Mouse (Mus musculus): ENCODE measurements around the gene Bsdc1.
"Not testable (repeated sequence)": the region's sequence is repeated elsewhere in the genome, so short reads cannot be mapped to it uniquely, and the experiment has no call there.

Gene Bsdc1

GRCm38 (mm10) chr4:129513086-129513767 lies 51.8 kb downstream of the Bsdc1 start, which contains the start of gene Marcksl1:
Gene Marcksl1 (plus strand): TSS chr4:129513581.
- DNase-seq (ENCODE audit: low spot score in 2 of 2) = peak; percentile 82 to 84

DNA sequence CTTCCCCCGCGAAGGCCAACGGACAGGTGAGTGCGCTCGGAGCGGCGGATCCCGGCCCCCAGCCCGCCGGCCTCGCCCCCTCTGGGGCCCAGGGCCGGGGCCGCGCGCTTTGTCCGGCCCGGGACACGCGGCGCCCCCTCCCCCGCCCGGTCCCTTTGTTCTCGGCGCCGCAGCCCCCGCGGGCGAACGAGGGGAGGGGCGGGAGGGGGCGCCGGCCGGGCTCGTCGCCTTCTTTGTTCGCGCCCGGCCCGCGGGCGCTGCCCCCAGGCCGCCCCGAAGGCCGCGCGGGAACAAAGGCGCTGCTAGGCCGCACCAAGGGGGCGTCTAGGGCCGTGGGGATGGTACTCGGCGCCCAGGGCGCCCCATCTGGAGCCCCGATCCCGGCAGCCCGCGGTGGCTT lies 52.5 kb downstream of the Bsdc1 start:
- no peak for DNase-seq (ENCODE audit: low spot score in 2 of 2)

- no peak for DNase-seq (ENCODE audit: low spot score in 2 of 2)
Measured at GRCm38 (mm10) chr4:129514300-129514898, 53.0 kb downstream of the Bsdc1 start.

- no peak for DNase-seq (ENCODE audit: low spot score in 2 of 2)
Measured at GRCm38 (mm10) chr4:129516925-129517324, 55.5 kb downstream of the Bsdc1 start.

DNA sequence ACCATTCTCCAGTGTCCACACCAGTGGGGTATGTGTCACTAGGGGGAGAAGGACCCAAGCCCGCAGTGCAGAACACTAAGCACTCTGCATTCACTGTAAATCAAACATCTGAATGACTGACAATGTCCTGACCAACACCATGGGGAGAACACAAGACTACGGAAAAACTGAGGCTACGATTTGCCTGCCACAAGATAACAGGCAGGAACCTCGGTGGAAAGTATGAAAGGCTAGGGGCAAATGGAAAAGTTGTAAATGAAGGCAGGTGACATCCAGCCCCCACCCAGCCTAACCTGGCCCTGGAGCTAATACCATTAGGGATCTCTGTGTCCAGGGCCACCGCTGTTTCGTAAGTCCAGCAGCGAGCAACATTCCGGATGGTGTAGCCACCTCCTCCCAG lies 57.1 kb downstream of the Bsdc1 start:
- DNase-seq (ENCODE audit: low spot score in 2 of 2) = no peak

- no peak for DNase-seq (ENCODE audit: low spot score in 2 of 2)
Measured at GRCm38 (mm10) chr4:129525338-129525737, 64.0 kb downstream of the Bsdc1 start.

- DNase-seq (ENCODE audit: low spot score in 2 of 2) = no peak
Measured at GRCm38 (mm10) chr4:129525889-129526288, 64.5 kb downstream of the Bsdc1 start.

DNA sequence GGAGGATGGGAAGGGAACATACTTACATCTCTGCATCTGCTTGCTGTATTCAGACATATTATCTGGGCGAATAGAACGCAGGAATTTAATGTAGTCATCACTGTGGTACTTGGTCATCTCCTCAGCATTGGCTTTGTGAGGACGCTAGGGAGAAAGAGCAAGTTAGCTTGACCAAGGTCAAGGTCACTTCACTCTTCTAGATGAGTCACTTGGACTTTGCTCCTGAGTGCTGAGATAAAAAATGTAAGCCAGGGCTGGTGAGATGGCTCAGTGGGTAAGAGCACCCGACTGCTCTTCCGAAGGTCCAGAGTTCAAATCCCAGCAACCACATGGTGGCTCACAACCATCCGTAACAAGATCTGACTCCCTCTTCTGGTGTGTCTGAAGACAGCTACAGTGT lies 67.5 kb downstream of the Bsdc1 start:
- not testable (repeated sequence) for DNase-seq (ENCODE audit: low spot score in 2 of 2)

All from frontal cortex, postnatal 14 days (tissue).